Mouse (Mus musculus): ENCODE data around the gene Igsf23.
"Not testable (repeated sequence)": the region's sequence is repeated elsewhere in the genome, so short reads cannot be mapped to it uniquely, and the experiment has no call there.

Gene Igsf23

GRCm38 (mm10) chr7:19935171-19935751 is 15.3 kb downstream of the Igsf23 start:
- DNase-seq, result no peak

- peak; percentile 66 for DNase-seq
Measured at GRCm38 (mm10) chr7:19932877-19933809, 17.4 kb downstream of the Igsf23 start.

GRCm38 (mm10) chr7:19932133-19932876 is 18.3 kb downstream of the Igsf23 start:
- no peak for DNase-seq

DNA sequence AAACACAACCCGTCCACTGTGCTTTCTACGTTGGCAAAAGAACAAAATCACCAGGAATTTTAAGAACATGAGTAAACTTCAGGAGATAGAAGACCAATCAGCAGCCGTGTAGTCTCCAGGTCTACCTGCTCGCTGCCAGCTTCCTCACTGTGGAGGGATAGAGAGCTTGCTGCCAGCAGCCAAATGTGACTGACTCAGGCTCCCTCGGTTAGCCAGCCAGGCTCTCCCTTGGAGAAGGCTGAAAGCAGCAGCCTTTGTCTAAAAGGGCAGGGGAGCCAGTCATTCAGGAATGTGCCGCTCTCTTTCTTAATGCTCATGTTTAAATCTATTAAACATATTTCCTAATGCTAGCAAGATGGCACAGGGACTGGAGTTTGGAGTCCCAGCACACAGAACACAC is 20.1 kb downstream of the Igsf23 start:
- DNase-seq, result not testable (repeated sequence)

GRCm38 (mm10) chr7:19928486-19928885 is 22.1 kb downstream of the Igsf23 start:
- no peak for DNase-seq

- DNase-seq, result no peak
Measured at GRCm38 (mm10) chr7:19926849-19927480, 23.6 kb downstream of the Igsf23 start.

- peak; percentile 21 for DNase-seq
Measured at GRCm38 (mm10) chr7:19925376-19925775, 25.2 kb downstream of the Igsf23 start.

- no peak for DNase-seq
Measured at GRCm38 (mm10) chr7:19923797-19924196, 26.8 kb downstream of the Igsf23 start.

DNA sequence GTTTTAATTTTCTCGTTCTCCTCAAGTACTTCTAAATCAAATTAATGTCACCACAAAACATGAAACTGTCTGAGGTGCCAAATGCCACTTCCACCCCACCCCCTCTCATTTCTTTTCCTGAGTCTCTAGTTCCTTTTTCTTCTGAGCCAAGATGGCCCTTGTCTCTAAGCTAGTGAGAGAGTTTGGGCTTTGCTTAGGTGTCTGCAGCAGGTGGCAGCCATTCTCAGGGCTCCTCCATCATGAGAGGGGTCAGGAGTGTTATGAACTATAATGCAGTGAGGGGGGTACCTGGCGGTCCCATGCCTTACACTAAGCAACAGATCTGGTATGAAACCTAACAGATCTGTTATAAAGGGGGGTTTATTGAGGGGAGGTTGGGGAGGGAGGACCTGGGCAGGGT is 27.2 kb downstream of the Igsf23 start:
- DNase-seq, result no peak

DNA sequence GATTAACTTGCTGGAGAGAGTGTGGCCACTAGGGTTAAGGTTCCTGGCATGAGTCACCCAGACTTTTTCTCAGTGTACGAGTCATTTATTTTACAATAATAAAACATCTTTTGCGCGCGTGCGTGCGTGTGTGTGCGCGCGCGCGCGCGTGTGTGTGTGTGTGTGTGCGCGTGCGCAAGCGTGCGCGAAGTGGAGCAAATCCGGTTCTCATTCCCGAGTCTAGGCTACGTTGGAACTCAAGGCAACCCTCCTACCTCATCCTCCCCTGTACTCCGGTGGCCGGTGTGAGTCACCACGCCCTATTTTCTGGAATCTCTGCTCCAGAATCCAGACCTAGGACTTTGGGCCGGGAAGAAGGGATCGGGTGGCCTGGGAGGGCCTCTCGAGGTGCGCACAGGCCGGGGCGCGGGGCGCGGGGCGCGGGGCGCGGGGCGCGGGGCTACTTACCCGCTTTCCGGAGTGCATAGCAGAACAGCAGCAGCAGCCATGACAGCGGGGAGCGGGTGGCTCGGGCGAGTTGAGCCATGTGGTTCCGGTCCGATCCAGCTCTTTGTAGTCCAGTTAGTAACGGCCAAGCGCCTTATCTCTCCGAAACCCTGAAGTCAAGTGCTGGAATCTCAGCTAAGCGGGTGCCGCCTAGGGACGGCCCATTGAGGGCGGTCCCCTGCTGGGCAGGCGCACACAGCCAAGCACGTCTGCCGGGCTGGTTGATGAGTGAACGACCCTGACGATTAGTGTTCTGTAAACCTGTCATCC is 29.9 kb downstream of the Igsf23 start, which contains the start of gene Pvr:
Gene Pvr (minus strand): TSS at position 655 of the 756 bp plus-strand sequence.
- DNase-seq, result peak; percentile 65

- no peak for DNase-seq
Measured at GRCm38 (mm10) chr7:19920166-19920505, 30.4 kb downstream of the Igsf23 start.

DNA sequence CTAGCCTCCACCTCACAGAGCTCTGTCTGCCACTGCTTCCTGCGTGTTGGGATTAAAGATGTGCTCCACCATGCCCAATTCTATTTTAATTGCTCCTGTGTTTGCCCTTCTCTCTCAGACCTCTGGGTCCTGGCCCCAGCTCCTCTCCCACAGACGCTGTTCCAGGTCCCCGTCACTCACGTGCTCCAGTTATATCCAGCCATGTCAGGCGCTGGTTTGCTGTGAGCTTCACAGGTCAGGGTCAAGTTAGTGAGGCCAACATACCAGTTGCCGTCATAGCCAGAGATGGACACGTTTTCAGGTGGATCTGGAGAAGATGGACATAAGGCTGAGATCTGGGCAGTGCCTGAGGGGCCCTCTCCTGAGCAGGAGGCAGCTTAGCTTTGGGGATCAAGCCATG is 36.0 kb downstream of the Igsf23 start:
- DNase-seq, result no peak

- DNase-seq, result no peak
Measured at GRCm38 (mm10) chr7:19911695-19912524, 38.6 kb downstream of the Igsf23 start.

GRCm38 (mm10) chr7:19911292-19911658 is 39.3 kb downstream of the Igsf23 start:
- DNase-seq, result no peak

GRCm38 (mm10) chr7:19910421-19911291 is 39.9 kb downstream of the Igsf23 start:
- DNase-seq, result peak; percentile 62

- no peak for DNase-seq
Measured at GRCm38 (mm10) chr7:19889881-19890280, 60.7 kb downstream of the Igsf23 start.

- no peak for DNase-seq
Measured at GRCm38 (mm10) chr7:19887849-19888248, 62.7 kb downstream of the Igsf23 start, which contains the start of gene Ceacam19. TSS of gene Ceacam19 (minus strand) at chr7:19887965.

All from cerebellum, adult 9-11 months (tissue).